Mouse (Mus musculus) heart, postnatal 0 days (tissue): ENCODE measurements around the gene Hsf5. TPM values are rescaled to one million over a fixed set of nuclear protein-coding genes. Genes with fewer than 3 reads are reported as not detected.
A peak's percentile ranks its signal among the peaks of the same experiment; 100 is the strongest.

Source experiments
- ATAC-seq: fragments of 200-750 bp; cut with Nextera tagmentation; 2 replicates; pipeline ENCODE4 v1.8.0; 2017; ENCODE audit warnings: low read depth, moderate number of reproducible peaks, moderate library complexity; ENCODE audit not compliant: insufficient read depth
- DNase-seq: peaks from one replicate; pipeline ENCODE4 v3.0.0-alpha.2; 2016; ENCODE audit warnings: low spot score
- H3K27ac ChIP-seq: fragments of 300-500 bp; sonication (generic); 2 replicates; pipeline ENCODE4 v1.5.1; 2014; ENCODE audit warnings: low read depth, mild to moderate bottlenecking
- H3K27me3 ChIP-seq: fragments of 300-500 bp; sonication (generic); 2 replicates; pipeline ENCODE4 v1.6.1; 2014; ENCODE audit warnings: low read length, mixed read lengths; ENCODE audit not compliant: control insufficient read depth, insufficient read depth
- H3K36me3 ChIP-seq: fragments of 300-500 bp; sonication (generic); replicated peaks from 2 replicates; pipeline ENCODE4 v1.6.1; 2014; ENCODE audit warnings: low read length, mixed read lengths; ENCODE audit not compliant: control insufficient read depth, insufficient read depth
- H3K4me1 ChIP-seq: fragments of 300-500 bp; sonication (generic); 2 replicates; pipeline ENCODE4 v1.6.1; 2014; ENCODE audit warnings: antibody characterized with exemption; ENCODE audit not compliant: control insufficient read depth, insufficient read depth
- H3K4me2 ChIP-seq: fragments of 300-500 bp; sonication (generic); 2 replicates; pipeline ENCODE4 v1.6.1; 2014; ENCODE audit warnings: low read depth, mild to moderate bottlenecking, low read length, moderate library complexity
- H3K4me3 ChIP-seq: fragments of 300-500 bp; sonication (generic); 2 replicates; pipeline ENCODE4 v1.5.1; 2014; ENCODE audit warnings: low read depth, low read length
- H3K9ac ChIP-seq: fragments of 300-500 bp; sonication (generic); replicated peaks from 2 replicates; pipeline ENCODE4 v1.6.1; 2014; ENCODE audit warnings: low read depth, low read length, mixed read lengths
- H3K9me3 ChIP-seq: fragments of 300-500 bp; sonication (generic); replicated peaks from 2 replicates; pipeline ENCODE4 v1.6.1; 2016; ENCODE audit warnings: low read length; ENCODE audit not compliant: control insufficient read depth
- CTCF ChIP-seq: IDR thresholded peaks from 2 replicates; pipeline ENCODE4 v1.5.1; 2016; ENCODE audit warnings: antibody characterized with exemption, control low read depth, low read depth
- EP300 ChIP-seq: IDR thresholded peaks from 2 replicates; pipeline ENCODE4 v1.6.1; 2016; ENCODE audit warnings: antibody characterized with exemption, low read depth
- WGBS: fragments of 180-500 bp; shearing (Covaris S2); extraction: QIAGEN DNeasy Blood & Tissue Kit; methylation state at CpG from one replicate; pipeline ENCODE4 v1.1.7; 2014; 5-methylcytosine and 5-hydroxymethylcytosine counted together
- polyA plus RNA-seq: library from polyadenylated mRNA; unstranded; fragments of >200 nt; fragmentation: Nextera tagmentation; extraction: Ambion mirVana; gene quantifications from 2 replicates; pipeline ENCODE4 v1.2.1, GENCODE M21; 2015
- total RNA-seq: library from RNA; depleted of rRNA; stranded (reverse); fragments of >200 nt; gene quantifications from 2 replicates; pipeline ENCODE4 v1.2.3, GENCODE M21; 2014; ENCODE audit warnings: low replicate concordance

The Hsf5 gene
- total and polyA plus RNA-seq, 2 experiments from 2014 or later: 0.03 TPM; not detected in 1

GRCm38 (mm10) chr11:87584711-87585505 is 32.1 kb upstream of the Hsf5 start:
- 0 out of 2 replicates have a peak, but pooled peaks have one; percentile 29 for ATAC-seq
- H3K4me2 ChIP-seq: no peak overlapping the region
- TF ChIP-seq CTCF (no peak), EP300 (no peak)
- WGBS: 62% methylated on average over 9 of the region's 10 CpGs
- no peak overlapping the region for H3K9ac ChIP-seq
- peaks cover 14% of the 10 kb centered on the region; the same call in 1 of the 2 replicates for H3K4me1 ChIP-seq
- no peak overlapping the region for H3K4me3 ChIP-seq
- no peaks in the 10 kb centered on the region for H3K9me3 ChIP-seq
- DNase-seq: peak; percentile 67
- peak overlapping the region; percentile 75 for H3K27ac ChIP-seq
- no peaks in the 10 kb centered on the region for H3K27me3 ChIP-seq
- no peaks in the 10 kb centered on the region; the same call in 1 of the 2 replicates for H3K36me3 ChIP-seq

- no peak overlapping the region for H3K27ac ChIP-seq
- no peaks in the 10 kb centered on the region for H3K9me3 ChIP-seq
- WGBS: 91% methylated on average over 5 of the region's 5 CpGs
- peaks cover 20% of the 10 kb centered on the region for H3K4me1 ChIP-seq
- TF ChIP-seq CTCF: no peak
- no peak overlapping the region for H3K4me2 ChIP-seq
- H3K36me3 ChIP-seq: no peaks in the 10 kb centered on the region; the same call in 1 of the 2 replicates
- DNase-seq (no peak), ATAC-seq (no peak)
- H3K4me3 ChIP-seq: no peak overlapping the region
- H3K27me3 ChIP-seq: no peaks in the 10 kb centered on the region
- H3K9ac ChIP-seq: no peak overlapping the region
Measured at GRCm38 (mm10) chr11:87587211-87587874, 29.6 kb upstream of the Hsf5 start.

- H3K27me3 ChIP-seq: no peaks in the 10 kb centered on the region
- ATAC-seq (no peak), DNase-seq (no peak)
- 80% methylated on average over 8 of the region's 8 CpGs for WGBS
- H3K9ac ChIP-seq: no peak overlapping the region
- H3K4me1 ChIP-seq: peaks cover 18% of the 10 kb centered on the region
- H3K36me3 ChIP-seq: peaks cover 4% of the 10 kb centered on the region
- no peak overlapping the region for H3K27ac ChIP-seq
- peak overlapping the region; percentile 62; the same call in 1 of the 2 replicates for H3K4me2 ChIP-seq
- H3K9me3 ChIP-seq: no peaks in the 10 kb centered on the region
- no peak for TF ChIP-seq EP300
- TF ChIP-seq CTCF: no peak
- no peak overlapping the region for H3K4me3 ChIP-seq
Measured at GRCm38 (mm10) chr11:87589605-87590004, 27.4 kb upstream of the Hsf5 start.

- Histone ChIP-seq H3K27me3 (no peaks in the 10 kb centered on the region), H3K9me3 (no peaks in the 10 kb centered on the region), H3K27ac (peak overlapping the region; percentile 94), H3K4me3 (peak overlapping the region; percentile 58), H3K4me2 (peak overlapping the region; percentile 62), H3K4me1 (peaks cover 22% of the 10 kb centered on the region), H3K9ac (peak overlapping the region; percentile 72), H3K36me3 (peaks cover 4% of the 10 kb centered on the region)
- WGBS: 2% methylated on average over 25 of the region's 25 CpGs
- no peak for TF ChIP-seq CTCF
- 0 out of 2 replicates have a peak, but pooled peaks have one; percentile 6 for TF ChIP-seq EP300
- ATAC-seq: no peak
- DNase-seq: peak; percentile 47
Measured at GRCm38 (mm10) chr11:87590841-87591525, 26.0 kb upstream of the Hsf5 start.

- peaks cover 4% of the 10 kb centered on the region for H3K36me3 ChIP-seq
- peak within 1 kb of the TSS; percentile 78 for H3K4me3 ChIP-seq
- no peaks in the 10 kb centered on the region for H3K9me3 ChIP-seq
- ATAC-seq (peak; percentile 95), DNase-seq (peak; percentile 100)
- peak within 1 kb of the TSS; percentile 68 for H3K4me2 ChIP-seq
- TF ChIP-seq CTCF: no peak
- TF ChIP-seq EP300: peak; percentile 14; the same call in 1 of the 2 replicates
- H3K27ac ChIP-seq: peak within 1 kb of the TSS; percentile 94
- WGBS: under 1% methylated on average over 59 of the region's 61 CpGs
- H3K4me1 ChIP-seq: peaks cover 27% of the 10 kb centered on the region
- H3K9ac ChIP-seq: peak within 1 kb of the TSS; percentile 72
- no peaks in the 10 kb centered on the region for H3K27me3 ChIP-seq
Measured at GRCm38 (mm10) chr11:87591526-87592353, 25.2 kb upstream of the Hsf5 start, which contains the start of gene Mtmr4. TSS of gene Mtmr4 (plus strand) at chr11:87592162.
